Mouse (Mus musculus): ENCODE results near the gene Vstm5.
"Not testable (repeated sequence)": the region's sequence is repeated elsewhere in the genome, so short reads cannot be mapped to it uniquely, and the experiment has no call there.

Gene Vstm5

DNA sequence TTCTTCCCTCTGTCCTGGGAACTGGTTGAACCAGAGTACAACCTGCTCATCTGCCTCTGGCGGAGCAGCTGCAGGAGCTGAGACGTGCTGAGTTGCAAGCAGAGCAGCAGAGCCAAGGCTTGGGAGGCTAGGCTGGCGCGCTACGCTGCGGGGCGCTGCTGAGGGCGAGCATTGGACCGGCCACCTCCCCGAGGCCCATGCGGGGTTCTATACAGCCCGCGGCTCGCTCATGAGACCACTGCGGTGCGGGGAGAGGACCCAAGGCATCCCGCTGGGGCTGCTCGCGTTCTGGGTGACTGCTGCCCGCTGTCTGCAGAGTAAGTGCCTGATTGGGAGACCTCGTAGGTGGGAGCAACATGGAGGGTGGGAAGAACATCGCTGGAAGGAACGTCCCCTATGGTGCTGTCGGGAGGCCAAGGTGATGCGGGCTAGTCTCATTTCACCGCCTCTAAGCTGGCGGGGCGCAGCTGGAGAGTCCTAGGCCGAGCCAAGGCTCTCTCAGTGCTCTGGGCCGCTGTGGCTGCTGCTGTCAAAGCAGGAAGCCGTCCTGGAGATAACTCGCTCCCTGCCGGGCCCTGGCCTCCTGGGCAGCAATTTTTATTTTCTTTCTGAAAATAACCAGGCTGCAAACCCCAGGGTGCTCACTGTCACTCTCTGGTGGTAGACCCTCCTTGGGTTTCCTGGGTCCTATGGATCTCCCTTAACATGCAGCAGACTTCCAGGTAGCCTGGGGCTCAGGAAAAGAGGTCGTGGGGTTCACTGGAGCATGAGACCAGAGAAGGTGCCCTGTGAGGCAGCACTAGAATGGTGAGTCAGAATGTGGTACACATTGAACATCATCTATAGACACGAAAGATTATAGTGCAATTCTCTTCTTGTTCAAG is at the start of gene Vstm5:
Gene Vstm5, plus strand, starts transcription at position 4 of the 884 bp plus-strand sequence.
- peak; percentile 42 for DNase-seq (ENCODE audit: extremely low read depth, low read depth)

DNA sequence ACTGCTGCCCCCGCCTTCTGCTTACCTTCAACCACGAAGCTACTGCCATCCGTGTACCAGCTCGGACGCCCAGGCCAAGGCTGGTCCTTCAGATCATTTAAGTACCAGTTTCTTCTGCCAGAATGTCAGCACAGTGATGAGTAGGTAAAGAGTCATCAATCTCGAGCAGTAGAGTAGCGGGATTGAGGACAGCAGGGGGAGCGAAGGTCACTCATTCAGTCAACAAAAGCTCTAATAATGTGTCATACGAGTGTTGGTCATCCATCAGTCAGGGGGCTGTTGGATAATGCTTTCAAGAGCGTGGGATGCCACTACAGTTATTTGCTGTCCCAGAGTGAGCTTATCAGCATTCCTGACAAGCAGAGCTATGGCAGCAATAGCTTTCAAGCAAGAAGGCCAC is 44.0 kb upstream of the Vstm5 start:
- DNase-seq (ENCODE audit: extremely low read depth, low read depth) = not testable (repeated sequence)

GRCm38 (mm10) chr9:15206631-15207030 is 32.2 kb upstream of the Vstm5 start:
- no peak for DNase-seq (ENCODE audit: extremely low read depth, low read depth)

DNA sequence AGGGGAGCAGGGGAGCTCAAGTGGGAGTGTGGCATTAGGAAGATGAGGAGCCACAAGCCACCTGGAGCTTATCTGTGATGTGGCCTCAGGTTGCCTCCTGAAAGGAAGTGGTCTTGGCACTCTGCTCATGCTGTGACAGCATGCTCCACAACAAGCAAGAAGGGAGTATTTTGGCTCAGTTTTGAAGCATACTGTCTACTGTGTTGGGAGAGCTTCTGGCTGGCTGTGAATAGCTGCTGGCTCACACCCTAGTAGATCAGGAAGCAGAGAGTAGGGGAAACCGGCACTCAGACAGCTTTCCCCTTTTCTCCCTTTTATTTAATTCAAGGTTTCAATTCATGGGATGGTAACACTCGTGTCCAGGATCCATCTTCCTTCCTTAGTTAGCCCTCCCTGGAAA is 29.5 kb upstream of the Vstm5 start:
- DNase-seq (ENCODE audit: extremely low read depth, low read depth) = no peak

DNA sequence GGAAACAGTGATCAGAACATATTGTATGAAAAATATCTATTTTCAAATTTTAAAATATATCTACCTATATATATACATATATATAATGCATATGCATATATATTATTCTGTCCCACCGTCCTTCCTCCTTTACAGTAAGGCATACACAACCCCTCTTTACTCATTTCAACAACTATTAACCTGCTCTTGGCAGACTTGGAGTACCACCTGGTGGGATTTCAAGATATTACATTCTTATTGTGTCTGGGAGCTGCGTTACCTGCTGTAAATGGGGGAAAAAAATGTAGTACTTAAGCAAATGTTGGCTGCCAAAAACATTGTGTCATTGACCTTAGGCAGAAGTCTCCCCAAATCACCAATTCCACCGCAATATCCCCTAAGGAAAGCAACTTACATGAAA is 27.0 kb upstream of the Vstm5 start:
- no peak for DNase-seq (ENCODE audit: extremely low read depth, low read depth)

- no peak for DNase-seq (ENCODE audit: extremely low read depth, low read depth)
Observed at GRCm38 (mm10) chr9:15213695-15214094, 25.1 kb upstream of the Vstm5 start.

DNA sequence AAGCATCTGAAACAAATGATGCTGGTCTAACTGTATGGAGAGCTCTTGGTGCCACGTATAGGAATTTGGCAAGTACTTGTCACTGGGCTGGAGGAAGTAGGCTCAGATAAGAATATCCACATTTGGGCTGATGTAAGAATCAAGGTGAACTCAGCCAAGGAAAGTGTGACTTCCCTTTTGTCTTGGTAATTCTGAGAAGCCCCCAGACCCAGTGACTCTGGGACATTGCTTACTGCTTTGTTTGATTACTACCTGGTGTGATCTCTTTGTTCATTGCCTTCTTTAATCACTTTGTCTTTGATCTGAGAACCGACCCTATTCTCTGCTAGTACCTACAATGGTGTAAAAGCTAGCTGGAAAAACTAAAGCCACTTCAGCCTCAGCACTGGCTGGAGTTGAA is 13.9 kb upstream of the Vstm5 start:
- no peak for DNase-seq (ENCODE audit: extremely low read depth, low read depth)

DNA sequence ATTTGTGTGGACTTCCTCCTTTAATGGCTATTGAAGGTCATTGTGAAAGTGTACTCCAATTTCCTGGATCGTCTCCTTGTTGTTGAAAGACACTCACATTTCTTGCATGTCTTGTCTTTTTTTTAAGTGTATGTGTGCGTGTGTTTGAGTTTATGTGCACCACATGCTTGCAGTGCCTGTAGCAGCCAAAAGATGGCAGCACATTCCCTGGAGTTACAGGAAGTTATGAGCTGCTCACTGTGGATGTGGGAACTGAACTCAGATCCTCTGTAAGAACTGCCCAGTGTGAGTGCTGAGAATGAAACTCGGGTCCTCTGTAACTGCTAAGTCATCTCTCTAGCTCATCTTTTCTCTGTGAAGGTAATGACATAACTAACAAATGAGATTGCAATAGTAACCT is 6.4 kb upstream of the Vstm5 start:
- no peak for DNase-seq (ENCODE audit: extremely low read depth, low read depth)

DNA sequence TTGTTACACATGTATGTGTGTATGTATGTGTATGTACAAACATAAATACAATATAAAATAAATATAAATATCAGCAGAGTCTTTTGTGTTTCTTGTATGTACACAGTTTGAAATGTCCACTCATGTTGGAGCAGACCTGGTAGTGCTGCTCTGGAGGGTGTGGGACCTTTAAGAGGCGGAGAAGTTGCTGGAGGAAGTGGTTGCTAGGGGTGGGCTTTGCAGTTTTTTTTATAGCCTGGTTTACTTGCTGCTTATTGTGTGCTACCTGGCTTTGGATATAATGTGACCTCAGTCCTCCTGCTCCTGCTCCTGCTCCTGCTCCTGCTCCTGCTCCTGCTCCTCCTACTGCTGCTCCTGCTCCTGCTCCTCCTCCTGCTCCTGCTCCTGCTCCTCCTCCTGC is 5.2 kb upstream of the Vstm5 start:
- DNase-seq (ENCODE audit: extremely low read depth, low read depth) = no peak

DNA sequence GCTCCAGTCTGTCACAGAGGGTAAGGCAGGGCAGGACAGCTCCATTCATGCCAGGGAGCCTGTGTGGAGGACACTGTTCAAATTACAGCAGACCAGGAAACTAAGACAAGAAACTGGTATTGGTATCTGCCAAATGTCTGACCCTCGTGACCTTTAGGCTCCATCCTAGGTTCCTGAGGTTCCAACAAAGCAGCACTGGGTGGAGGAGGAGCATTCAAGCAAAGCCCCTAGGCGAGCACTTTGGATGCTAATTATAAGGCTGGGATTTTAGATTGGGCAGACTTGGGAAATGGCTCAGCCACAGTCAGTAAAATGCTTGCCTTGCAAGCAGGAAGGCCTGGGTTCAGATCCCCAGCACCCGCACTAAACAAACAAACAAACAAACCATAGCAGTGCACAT is 2.9 kb upstream of the Vstm5 start:
- DNase-seq (ENCODE audit: extremely low read depth, low read depth) = no peak

DNA sequence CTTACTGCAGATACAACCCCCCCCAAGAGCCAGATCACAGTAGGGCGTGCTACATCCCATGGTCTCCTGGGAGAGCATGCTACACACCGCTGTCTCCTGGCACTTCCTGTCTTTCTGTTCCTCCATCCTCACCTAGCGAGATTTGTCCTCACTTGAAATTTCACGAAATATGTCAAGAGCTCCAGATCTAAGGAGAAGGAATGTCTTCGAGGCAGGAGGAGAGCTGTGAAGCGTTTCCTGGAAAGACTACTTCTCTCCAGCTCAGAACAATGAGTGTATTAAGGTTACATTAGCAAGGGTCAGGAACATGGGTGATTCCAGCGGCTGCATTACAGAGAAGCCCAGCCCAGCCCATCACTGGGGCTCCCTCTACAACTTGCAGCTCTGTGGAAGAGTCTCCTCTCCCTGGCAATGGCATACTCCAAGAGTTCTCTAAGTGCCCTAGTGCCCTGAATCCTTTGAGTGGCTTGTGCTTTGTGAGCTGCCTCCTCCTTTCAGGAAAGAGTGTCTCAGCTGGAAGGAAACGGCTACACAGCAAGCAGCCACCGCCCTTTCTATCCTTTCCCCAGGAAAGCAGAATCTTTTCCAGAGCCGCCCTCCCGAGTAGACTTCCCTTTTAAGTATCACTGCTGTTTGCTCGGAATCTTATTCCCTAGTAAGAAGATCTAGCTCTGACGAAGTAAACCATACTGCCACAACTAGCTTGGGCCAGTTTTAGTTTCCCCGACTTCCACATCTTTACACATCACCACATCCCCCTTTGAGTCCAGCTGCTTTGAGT is 1.1 kb upstream of the Vstm5 start:
- DNase-seq (ENCODE audit: extremely low read depth, low read depth) = no peak

- DNase-seq (ENCODE audit: extremely low read depth, low read depth) = no peak
Observed at GRCm38 (mm10) chr9:15238297-15238990, 401 bp upstream of the Vstm5 start.

GRCm38 (mm10) chr9:15240006-15240405 is 1.2 kb downstream of the Vstm5 start:
- DNase-seq (ENCODE audit: extremely low read depth, low read depth) = no peak

GRCm38 (mm10) chr9:15240863-15241595 is 2.2 kb downstream of the Vstm5 start:
- peak; percentile 41 for DNase-seq (ENCODE audit: extremely low read depth, low read depth)

DNA sequence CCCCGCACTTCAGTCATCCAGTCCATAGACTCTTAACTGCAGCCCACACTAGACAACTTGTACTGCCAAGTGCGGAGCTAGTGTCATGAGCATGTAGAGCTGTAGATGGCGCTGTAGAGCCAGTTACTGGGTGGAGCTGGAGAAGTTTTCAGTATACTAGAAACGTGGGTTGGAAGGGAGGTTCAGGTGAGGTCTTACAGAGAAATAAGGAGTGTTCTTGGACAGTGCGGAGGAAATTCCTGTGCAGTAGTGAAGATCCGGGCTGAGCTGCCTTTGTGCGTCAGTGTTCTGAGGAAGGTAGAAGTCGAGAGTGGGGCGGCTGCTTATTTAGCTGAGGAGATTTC is 2.7 kb downstream of the Vstm5 start:
- peak; percentile 80 for DNase-seq (ENCODE audit: extremely low read depth, low read depth)

DNA sequence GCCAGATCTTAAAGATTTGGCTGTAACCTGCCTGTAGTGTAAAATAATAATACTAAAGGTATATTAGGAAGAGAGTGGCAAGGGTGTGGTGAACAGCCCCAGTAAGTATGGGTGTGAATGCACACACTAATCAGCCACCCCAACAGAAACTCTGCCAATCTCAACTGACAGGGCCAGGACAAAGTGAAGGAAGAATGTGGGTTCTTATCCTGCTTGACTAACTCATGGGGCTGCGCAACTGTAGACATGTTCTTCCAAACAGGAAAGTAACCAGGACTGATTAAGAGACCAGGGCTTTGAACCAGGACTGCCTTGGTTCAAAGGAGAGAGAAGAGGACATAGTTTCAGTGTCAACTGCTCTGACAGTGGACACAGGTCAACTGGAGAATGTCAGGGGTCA is 3.3 kb downstream of the Vstm5 start:
- no peak for DNase-seq (ENCODE audit: extremely low read depth, low read depth)

GRCm38 (mm10) chr9:15245319-15246075 is 6.7 kb downstream of the Vstm5 start:
- DNase-seq (ENCODE audit: extremely low read depth, low read depth) = no peak

DNA sequence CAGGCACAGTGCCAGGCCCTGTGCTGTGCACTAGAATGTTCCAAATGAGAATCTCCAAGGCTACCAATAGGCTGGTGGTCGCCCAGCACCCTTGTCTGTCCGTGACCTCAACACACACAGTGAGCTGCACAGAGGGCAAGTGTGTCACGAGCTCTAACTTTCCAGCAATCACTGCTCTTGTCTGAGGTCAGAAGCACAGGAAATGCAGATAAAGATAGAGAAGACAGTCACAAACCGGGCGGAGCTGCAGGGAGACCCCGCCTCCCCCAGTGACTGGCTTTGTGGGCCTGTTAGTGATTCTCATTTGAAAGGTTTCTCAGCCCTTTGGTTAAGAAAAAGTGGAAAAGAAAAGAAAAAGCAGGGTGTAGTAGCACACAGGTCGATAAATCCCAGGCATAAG is 11.5 kb downstream of the Vstm5 start:
- no peak for DNase-seq (ENCODE audit: extremely low read depth, low read depth)

DNA sequence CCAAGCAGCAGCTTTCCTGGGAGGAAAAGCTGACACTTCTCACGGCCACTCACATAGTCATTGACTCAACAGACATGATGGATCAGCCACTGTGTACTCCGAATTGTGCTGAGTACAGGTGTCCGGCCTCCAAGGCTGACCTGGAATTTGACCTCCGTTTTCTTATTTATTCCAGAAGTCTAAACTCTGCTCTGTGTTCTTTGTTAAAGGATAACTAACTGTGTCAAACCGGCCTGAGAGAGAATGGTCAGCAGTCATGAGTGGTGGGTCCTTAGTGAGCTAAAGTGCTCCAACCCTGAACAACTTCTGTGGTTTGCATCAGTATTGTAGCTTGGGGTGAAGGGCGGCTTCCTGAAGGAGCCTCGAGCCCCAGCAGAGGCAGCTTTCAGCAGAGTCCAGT is 13.4 kb downstream of the Vstm5 start:
- no peak for DNase-seq (ENCODE audit: extremely low read depth, low read depth)

DNA sequence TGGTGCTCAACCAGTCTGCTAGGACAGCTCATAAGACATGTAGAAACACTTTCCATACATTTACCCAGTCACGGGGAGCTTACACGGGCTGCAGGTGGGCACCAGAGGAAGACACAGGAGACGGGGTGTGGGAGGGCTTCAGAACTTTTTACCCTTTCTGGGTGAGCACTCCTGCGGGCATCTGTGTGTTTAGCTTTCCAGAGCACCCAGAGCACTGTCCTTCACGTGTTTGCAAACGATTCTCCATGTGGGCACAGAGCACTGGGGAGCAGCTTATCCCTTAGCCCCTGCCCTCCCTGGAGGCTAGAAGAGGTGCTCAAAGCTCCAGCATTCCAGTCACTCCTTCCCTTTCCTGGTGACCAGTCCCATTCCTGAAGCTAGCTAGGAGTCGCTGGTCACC is 15.7 kb downstream of the Vstm5 start:
- no peak for DNase-seq (ENCODE audit: extremely low read depth, low read depth)

DNA sequence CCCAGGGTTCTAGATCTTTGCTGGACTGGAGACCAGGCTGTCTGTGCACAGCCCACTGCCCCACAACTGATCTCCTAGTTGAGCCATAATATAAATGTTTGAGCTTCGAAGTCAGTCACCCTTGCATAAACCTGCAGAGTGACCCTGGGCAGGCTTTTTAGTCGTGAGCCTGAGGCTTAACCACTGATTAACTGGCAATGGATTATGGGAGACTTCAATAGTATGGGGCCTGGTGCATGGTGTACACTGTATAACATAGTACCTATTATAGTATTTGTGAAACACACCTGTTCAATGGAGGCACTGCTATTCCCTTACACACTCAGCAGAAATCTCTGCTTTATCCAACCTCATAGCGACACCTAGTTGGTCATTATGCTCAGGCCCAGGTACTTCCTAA is 17.4 kb downstream of the Vstm5 start:
- no peak for DNase-seq (ENCODE audit: extremely low read depth, low read depth)
